Mouse (Mus musculus) ES-Bruce4 (cell line): Measurements from ENCODE around the gene Catip. TPM values are rescaled to one million over a fixed set of nuclear protein-coding genes. Genes with fewer than 3 reads are reported as not detected.

Experiments
- H3K27ac ChIP-seq: 2 replicates; pipeline ENCODE4 v1.5.1; 2012; ENCODE audit warnings: low read length, inconsistent platforms; ENCODE audit not compliant: insufficient read depth
- H3K27me3 ChIP-seq: 2 replicates; pipeline ENCODE4 v1.6.1; 2012; ENCODE audit warnings: mild to moderate bottlenecking, low read length, inconsistent platforms; ENCODE audit not compliant: control insufficient read depth, poor library complexity, insufficient read depth, severe bottlenecking
- H3K36me3 ChIP-seq: 2 replicates; pipeline ENCODE4 v1.6.1; 2012; ENCODE audit warnings: inconsistent platforms, mild to moderate bottlenecking, low read length, moderate library complexity; ENCODE audit not compliant: control insufficient read depth, poor library complexity, insufficient read depth, severe bottlenecking
- H3K4me1 ChIP-seq: one replicate; pipeline ENCODE4 v1.8.1; 2011; ENCODE audit warnings: low read length; ENCODE audit not compliant: control insufficient read depth, insufficient read depth
- H3K4me3 ChIP-seq: 2 replicates; pipeline ENCODE4 v1.5.1; 2011; ENCODE audit warnings: low read depth, mild to moderate bottlenecking, low read length
- H3K9ac ChIP-seq: 2 replicates; pipeline ENCODE4 v1.6.1; 2012; ENCODE audit warnings: low read depth, mild to moderate bottlenecking, inconsistent platforms; ENCODE audit not compliant: poor library complexity, severe bottlenecking
- H3K9me3 ChIP-seq: replicated peaks from 2 replicates; pipeline ENCODE4 v1.6.1; 2012; ENCODE audit warnings: mild to moderate bottlenecking, low read length, inconsistent platforms; ENCODE audit not compliant: control insufficient read depth, poor library complexity, insufficient read depth, severe bottlenecking
- CTCF ChIP-seq: IDR thresholded peaks from one replicate; pipeline ENCODE4 v1.8.1; 2011; ENCODE audit warnings: low read depth, low read length
- EP300 ChIP-seq: IDR thresholded peaks from 2 replicates; pipeline ENCODE4 v1.6.1; 2011; ENCODE audit warnings: low read depth, low read length; ENCODE audit not compliant: insufficient read depth
- POLR2A ChIP-seq: IDR thresholded peaks from one replicate; pipeline ENCODE4 v1.8.1; 2011; ENCODE audit warnings: low read length; ENCODE audit not compliant: insufficient read depth
- polyA plus RNA-seq: library from polyadenylated mRNA; stranded (reverse); fragments of >200 nt; gene quantifications from 2 replicates; pipeline ENCODE4 v1.2.4, GENCODE M21; 2011; ENCODE audit warnings: low read depth; ENCODE audit not compliant: missing spikeins, insufficient read depth, insufficient read length

Gene Catip
- polyA plus RNA-seq, 1 experiment, result 0.75 TPM

- H3K27ac ChIP-seq, result no peak overlapping the region
- no peaks in the 10 kb centered on the region for H3K27me3 ChIP-seq
- no peaks in the 10 kb centered on the region for H3K9me3 ChIP-seq
- TF ChIP-seq EP300 (no peak), POLR2A (no peak), CTCF (no peak)
- H3K9ac ChIP-seq, result no peak overlapping the region
- no peak overlapping the region for H3K4me3 ChIP-seq
- no peaks in the 10 kb centered on the region for H3K4me1 ChIP-seq
- H3K36me3 ChIP-seq, result no peaks in the 10 kb centered on the region
Observed at GRCm38 (mm10) chr1:74362325-74363229, 669 bp downstream of the Catip start.

- no peaks in the 10 kb centered on the region for H3K9me3 ChIP-seq
- no peaks in the 10 kb centered on the region for H3K27me3 ChIP-seq
- no peak overlapping the region for H3K9ac ChIP-seq
- no peaks in the 10 kb centered on the region for H3K4me1 ChIP-seq
- no peak overlapping the region for H3K27ac ChIP-seq
- TF ChIP-seq EP300, result no peak
- TF ChIP-seq POLR2A, result no peak
- no peak for TF ChIP-seq CTCF
- H3K36me3 ChIP-seq, result no peaks in the 10 kb centered on the region
- H3K4me3 ChIP-seq, result no peak overlapping the region
Observed at GRCm38 (mm10) chr1:74363437-74363836, 1.5 kb downstream of the Catip start.

GRCm38 (mm10) chr1:74364270-74364669 lies 2.4 kb downstream of the Catip start:
- Histone ChIP-seq H3K9ac (no peak overlapping the region), H3K36me3 (no peaks in the 10 kb centered on the region), H3K27me3 (no peaks in the 10 kb centered on the region), H3K4me3 (no peak overlapping the region), H3K27ac (no peak overlapping the region), H3K9me3 (no peaks in the 10 kb centered on the region), H3K4me1 (no peaks in the 10 kb centered on the region)
- TF ChIP-seq POLR2A, result no peak
- no peak for TF ChIP-seq CTCF
- TF ChIP-seq EP300, result no peak

- Histone ChIP-seq H3K27ac (no peak overlapping the region), H3K9me3 (no peaks in the 10 kb centered on the region), H3K36me3 (no peaks in the 10 kb centered on the region), H3K27me3 (no peaks in the 10 kb centered on the region), H3K9ac (no peak overlapping the region), H3K4me3 (peak overlapping the region; percentile 47), H3K4me1 (peaks cover 3% of the 10 kb centered on the region)
- TF ChIP-seq EP300 (no peak), POLR2A (no peak), CTCF (no peak)
Observed at GRCm38 (mm10) chr1:74367886-74368645, 6.2 kb downstream of the Catip start.

- no peak overlapping the region for H3K4me3 ChIP-seq
- H3K27me3 ChIP-seq, result no peaks in the 10 kb centered on the region
- no peak overlapping the region for H3K9ac ChIP-seq
- no peaks in the 10 kb centered on the region for H3K9me3 ChIP-seq
- H3K4me1 ChIP-seq, result peaks cover 3% of the 10 kb centered on the region
- no peak overlapping the region for H3K27ac ChIP-seq
- H3K36me3 ChIP-seq, result no peaks in the 10 kb centered on the region
- no peak for TF ChIP-seq CTCF
- TF ChIP-seq POLR2A, result no peak
- no peak for TF ChIP-seq EP300
Observed at GRCm38 (mm10) chr1:74370040-74370439, 8.1 kb downstream of the Catip start.

- Histone ChIP-seq H3K9me3 (no peaks in the 10 kb centered on the region), H3K9ac (no peak overlapping the region), H3K36me3 (no peaks in the 10 kb centered on the region), H3K4me3 (no peak overlapping the region), H3K27me3 (no peaks in the 10 kb centered on the region), H3K4me1 (peaks cover 9% of the 10 kb centered on the region), H3K27ac (no peak overlapping the region)
- TF ChIP-seq POLR2A (no peak), CTCF (no peak), EP300 (no peak)
Observed at GRCm38 (mm10) chr1:74373372-74373771, 11.5 kb downstream of the Catip start.
